Mouse (Mus musculus) thymus, adult 2 months (tissue): ENCODE data around the gene Sypl2. TPM values are rescaled to one million over a fixed set of nuclear protein-coding genes. Genes with fewer than 3 reads are reported as not detected.
A peak's percentile ranks its signal among the peaks of the same experiment; 100 is the strongest.
"Not testable (repeated sequence)": the region's sequence is repeated elsewhere in the genome, so short reads cannot be mapped to it uniquely, and the experiment has no call there.

Experiments used
- DNase-seq: peaks from one replicate; pipeline ENCODE4 v3.0.0; 2021
- H3K27ac ChIP-seq: fragments of 200-500 bp; 2 replicates; pipeline ENCODE4 v1.5.1; 2012; ENCODE audit warnings: low read length, control low read depth; ENCODE audit not compliant: control insufficient read depth, insufficient read depth
- H3K27me3 ChIP-seq: fragments of 200-500 bp; 2 replicates; pipeline ENCODE4 v1.6.1; 2012; ENCODE audit warnings: mild to moderate bottlenecking, low read length, moderate library complexity, mixed read lengths; ENCODE audit not compliant: control insufficient read depth, insufficient read depth
- H3K36me3 ChIP-seq: fragments of 200-500 bp; 2 replicates; pipeline ENCODE4 v1.6.1; 2012; ENCODE audit warnings: mild to moderate bottlenecking, low read length, moderate library complexity; ENCODE audit not compliant: control insufficient read depth, insufficient read depth
- H3K4me1 ChIP-seq: fragments of 200-500 bp; replicated peaks from 2 replicates; pipeline ENCODE4 v1.6.1; 2012; ENCODE audit warnings: low read length; ENCODE audit not compliant: control insufficient read depth, insufficient read depth
- H3K4me3 ChIP-seq: fragments of 200-500 bp; 2 replicates; pipeline ENCODE4 v1.5.1; 2012; ENCODE audit warnings: mild to moderate bottlenecking, low read length, control low read depth, moderate library complexity; ENCODE audit not compliant: control insufficient read depth, insufficient read depth
- CTCF ChIP-seq: fragments of 200-500 bp; IDR thresholded peaks from 2 replicates; pipeline ENCODE4 v1.5.1; 2012; ENCODE audit warnings: mild to moderate bottlenecking, control low read depth, low read length, moderate library complexity, borderline replicate concordance; ENCODE audit not compliant: control insufficient read depth, poor library complexity, insufficient read depth; ENCODE audit errors: extremely low read depth
- POLR2A ChIP-seq: fragments of 200-500 bp; IDR thresholded peaks from 2 replicates; pipeline ENCODE4 v1.6.1; 2012; ENCODE audit warnings: mild to moderate bottlenecking, low read length, control low read depth, moderate library complexity; ENCODE audit not compliant: control insufficient read depth, poor library complexity, insufficient read depth; ENCODE audit errors: extremely low read depth
- WGBS: fragments of 180-500 bp; shearing (Covaris S2); methylation state at CpG from one replicate; pipeline ENCODE4 v1.1.7; 2018; 5-methylcytosine and 5-hydroxymethylcytosine counted together
- polyA plus RNA-seq: library from polyadenylated mRNA; depleted of rRNA; stranded (reverse); fragments of >200 nt; gene quantifications from 2 replicates; pipeline ENCODE4 v1.2.3, GENCODE M21; 2012

The Sypl2 gene
- polyA plus RNA-seq, 1 experiment, result 0.40 TPM

DNA sequence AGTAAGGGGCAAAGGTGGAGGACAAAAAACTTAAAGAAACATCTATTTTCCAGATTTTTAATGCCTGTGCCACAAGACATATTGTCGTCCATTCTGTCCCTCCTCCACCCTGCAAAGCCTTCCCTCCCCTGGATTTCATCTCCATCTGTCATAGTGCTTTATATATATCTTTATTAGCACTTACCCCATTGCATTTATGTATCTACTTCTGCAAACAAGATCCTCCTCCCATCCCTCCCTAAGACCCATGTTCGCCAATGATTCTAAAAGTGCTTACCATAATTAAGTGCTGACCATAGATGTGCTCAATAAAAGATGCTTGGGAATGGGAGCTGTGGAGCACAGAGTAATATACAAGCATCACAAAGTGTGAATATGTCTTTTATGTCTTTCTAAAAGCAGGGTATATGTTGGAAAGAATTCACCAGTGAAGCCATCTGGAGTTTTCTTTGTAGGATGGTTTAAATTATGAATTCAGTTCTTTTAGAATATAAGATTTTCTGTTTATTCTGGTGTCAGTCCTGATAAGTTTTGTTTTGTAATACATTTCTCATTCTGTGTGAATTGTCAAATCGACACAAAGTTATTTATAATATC, 14.9 kb upstream of the Sypl2 start:
- Histone ChIP-seq H3K27me3 (no peaks in the 10 kb centered on the region), H3K36me3 (no peaks in the 10 kb centered on the region), H3K4me1 (no peaks in the 10 kb centered on the region), H3K4me3 (no peak overlapping the region), H3K27ac (no peak overlapping the region)
- WGBS, result 95% methylated on average over 3 of the region's 3 CpGs
- no peak for TF ChIP-seq POLR2A
- no peak for TF ChIP-seq CTCF
- DNase-seq, result no peak

DNA sequence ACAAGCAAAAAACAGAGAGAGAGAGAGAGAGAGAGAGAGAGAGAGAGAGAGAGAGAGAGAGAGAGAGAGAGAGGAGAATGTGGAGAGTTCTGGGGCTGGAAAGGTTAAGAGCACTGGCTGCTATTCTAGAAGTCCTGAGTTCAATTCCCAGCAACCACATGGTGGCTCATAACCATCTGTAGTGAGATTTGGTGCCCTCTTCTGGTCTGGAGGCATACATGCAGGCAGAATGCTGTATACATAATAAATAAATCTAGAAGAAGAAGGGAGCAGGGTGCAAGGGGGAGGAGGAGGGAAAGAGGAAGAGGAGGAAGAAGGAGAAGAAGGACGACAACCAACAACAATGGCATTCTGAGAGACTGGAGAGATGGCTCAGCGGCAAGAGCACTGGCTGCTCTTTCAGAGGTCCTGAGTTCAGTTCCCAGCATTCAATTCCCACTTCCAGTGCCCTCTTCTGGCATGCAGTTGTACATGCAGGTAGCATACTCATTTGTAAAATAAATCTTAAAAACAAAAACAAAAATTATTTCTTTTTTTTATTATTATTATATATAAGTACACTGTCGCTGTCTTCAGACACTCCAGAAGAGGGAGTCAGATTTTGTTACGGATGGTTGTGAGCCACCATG, 11.1 kb upstream of the Sypl2 start:
- not testable (repeated sequence) for H3K4me1 ChIP-seq, H3K4me3 ChIP-seq, H3K36me3 ChIP-seq, H3K27ac ChIP-seq, DNase-seq, H3K27me3 ChIP-seq
- WGBS, result 89% methylated on average over 4 of the region's 4 CpGs

- no peak overlapping the region for H3K4me3 ChIP-seq
- 91% methylated on average over 4 of the region's 4 CpGs for WGBS
- no peak overlapping the region for H3K27ac ChIP-seq
- DNase-seq, result no peak
- H3K4me1 ChIP-seq, result peaks cover under 1% of the 10 kb centered on the region
- peaks cover 2% of the 10 kb centered on the region for H3K27me3 ChIP-seq
- H3K36me3 ChIP-seq, result no peaks in the 10 kb centered on the region
- no peak for TF ChIP-seq CTCF
- no peak for TF ChIP-seq POLR2A
Observed at GRCm38 (mm10) chr3:108231646-108232045, 5.2 kb upstream of the Sypl2 start.

DNA sequence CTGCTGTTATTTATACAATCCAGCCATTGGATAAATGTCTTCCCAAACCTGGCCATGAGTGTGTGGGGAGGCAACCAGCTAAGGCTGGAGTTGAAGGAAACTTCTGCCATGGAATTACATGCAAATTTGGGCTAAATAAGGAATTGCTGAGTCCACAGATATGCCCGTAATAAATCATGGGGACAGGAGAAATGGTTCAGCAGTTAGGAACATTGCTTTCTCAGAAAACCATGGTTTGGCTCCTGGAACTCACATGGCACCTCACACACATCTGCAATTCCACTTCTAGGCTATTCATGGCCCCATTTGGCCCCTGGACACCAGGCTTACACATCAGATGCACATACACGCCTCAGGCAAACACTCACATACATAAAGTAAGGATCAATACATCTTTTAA, 1.1 kb upstream of the Sypl2 start:
- H3K27me3 ChIP-seq, result peaks cover 16% of the 10 kb centered on the region
- H3K4me3 ChIP-seq, result no peak overlapping the region
- peaks cover 7% of the 10 kb centered on the region for H3K4me1 ChIP-seq
- no peak for TF ChIP-seq CTCF
- WGBS, result 89% methylated on average over 2 of the region's 2 CpGs
- DNase-seq, result no peak
- H3K36me3 ChIP-seq, result no peaks in the 10 kb centered on the region
- no peak overlapping the region for H3K27ac ChIP-seq

DNA sequence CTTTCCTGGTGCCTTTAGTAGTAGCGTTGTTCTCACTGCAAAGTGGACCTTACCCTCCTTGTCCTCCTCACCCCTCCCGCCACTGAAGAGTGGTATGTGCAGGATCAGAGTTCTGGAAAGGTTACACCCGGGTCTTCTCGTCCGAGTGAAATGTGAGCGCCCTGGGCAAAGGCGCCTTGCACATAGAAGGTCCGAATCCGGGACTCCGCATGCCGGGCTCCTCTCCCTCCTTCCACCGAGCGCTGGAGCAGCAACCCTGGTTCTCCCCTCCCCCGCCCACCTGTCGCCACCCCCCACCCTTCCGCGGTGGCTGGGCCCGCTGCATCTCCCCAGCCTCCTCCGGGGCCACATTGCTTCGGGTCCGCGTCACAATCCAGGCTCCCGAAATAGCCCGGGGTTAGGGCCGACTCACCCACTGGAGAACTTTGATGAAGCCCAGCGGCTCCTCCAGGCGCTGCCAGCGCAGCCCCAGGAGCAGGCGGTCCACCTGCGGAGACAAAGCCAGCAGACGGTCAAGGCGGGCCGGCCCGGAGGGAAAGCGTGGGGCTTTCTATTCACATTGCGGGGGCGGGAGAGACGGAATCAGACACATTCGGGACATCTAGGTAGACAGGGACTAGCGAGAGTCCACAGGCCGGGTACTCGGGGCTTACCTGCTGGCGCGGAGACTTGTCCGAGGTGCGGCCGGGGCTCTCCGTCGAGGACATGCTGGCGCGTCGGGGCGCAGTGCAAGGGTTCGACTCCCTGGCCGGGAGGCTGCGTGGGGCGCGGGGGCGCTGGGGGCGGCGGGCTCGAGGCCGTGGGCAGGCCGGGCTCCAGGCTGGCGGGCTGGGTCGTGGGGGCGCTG, 514 bp downstream of the Sypl2 start:
- Histone ChIP-seq H3K4me1 (peaks cover 7% of the 10 kb centered on the region), H3K36me3 (no peaks in the 10 kb centered on the region), H3K4me3 (peak overlapping the region; percentile 32; the same call in 1 of the 2 replicates), H3K27me3 (peaks cover 16% of the 10 kb centered on the region), H3K27ac (no peak overlapping the region)
- no peak for DNase-seq
- TF ChIP-seq CTCF, result no peak
- no peak for TF ChIP-seq POLR2A
- WGBS, result 10% methylated on average over 67 of the region's 67 CpGs

DNA sequence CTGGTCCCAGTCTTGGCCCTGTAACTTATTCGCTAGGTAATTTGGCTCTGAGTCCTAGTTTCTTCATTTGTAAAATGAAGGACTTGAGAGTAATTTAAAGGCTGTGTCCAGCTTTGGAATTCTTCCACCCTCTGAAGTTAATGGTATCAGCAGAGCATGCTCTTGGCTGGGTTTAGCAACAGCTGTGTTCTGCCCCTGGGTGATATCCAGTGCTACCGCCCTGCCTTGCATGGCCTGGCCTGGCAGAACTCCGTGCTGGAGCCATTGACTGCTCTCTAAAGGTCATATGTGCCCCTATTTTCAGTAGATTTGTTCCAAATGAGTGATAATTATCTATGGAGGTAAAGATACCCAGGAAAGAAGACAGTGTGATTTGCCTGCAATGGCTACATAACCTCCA, 5.8 kb downstream of the Sypl2 start:
- Histone ChIP-seq H3K27ac (no peak overlapping the region), H3K36me3 (no peaks in the 10 kb centered on the region), H3K27me3 (peaks cover 4% of the 10 kb centered on the region), H3K4me1 (no peaks in the 10 kb centered on the region), H3K4me3 (no peak overlapping the region)
- no peak for DNase-seq
- 89% methylated on average over 3 of the region's 3 CpGs for WGBS
- TF ChIP-seq POLR2A (no peak), CTCF (no peak)
